Mouse (Mus musculus) cortical plate, adult 2 months (tissue): ENCODE measurements at regions not wholly inside any gene's neighbourhood (a gene's known extent, or its start where the extent isn't known, plus 50 kb on each side); places are given as distances from the start of the nearest gene placed in this dataset.
"Not testable (repeated sequence)": the region's sequence is repeated elsewhere in the genome, so short reads cannot be mapped to it uniquely, and the experiment has no call there.

Experiments
- H3K27ac ChIP-seq: fragments of 200-500 bp; 2 replicates; pipeline ENCODE4 v1.5.1; 2012; ENCODE audit warnings: low read length, control low read depth, inconsistent platforms; ENCODE audit not compliant: insufficient read depth
- H3K4me1 ChIP-seq: fragments of 200-500 bp; 2 replicates; pipeline ENCODE4 v1.6.1; 2011; ENCODE audit warnings: low read length; ENCODE audit not compliant: control insufficient read depth, insufficient read depth
- H3K4me3 ChIP-seq: fragments of 200-500 bp; 2 replicates; pipeline ENCODE4 v1.5.1; 2011; ENCODE audit warnings: mild to moderate bottlenecking, low read length, control low read depth; ENCODE audit not compliant: insufficient read depth
- CTCF ChIP-seq: fragments of 200-500 bp; IDR thresholded peaks from 2 replicates; pipeline ENCODE4 v1.5.1; 2011; ENCODE audit warnings: mild to moderate bottlenecking, control low read depth, low read length; ENCODE audit not compliant: insufficient read depth; ENCODE audit errors: extremely low read depth
- POLR2A ChIP-seq: fragments of 200-500 bp; IDR thresholded peaks from 2 replicates; pipeline ENCODE4 v1.6.1; 2011; ENCODE audit warnings: mild to moderate bottlenecking, low read length, control low read depth; ENCODE audit not compliant: insufficient read depth; ENCODE audit errors: extremely low read depth

- not testable (repeated sequence) for H3K4me1 ChIP-seq, H3K27ac ChIP-seq, H3K4me3 ChIP-seq
Observed at GRCm38 (mm10) chr17:10150403-10150689, 169.3 kb downstream of the Qk start.

DNA sequence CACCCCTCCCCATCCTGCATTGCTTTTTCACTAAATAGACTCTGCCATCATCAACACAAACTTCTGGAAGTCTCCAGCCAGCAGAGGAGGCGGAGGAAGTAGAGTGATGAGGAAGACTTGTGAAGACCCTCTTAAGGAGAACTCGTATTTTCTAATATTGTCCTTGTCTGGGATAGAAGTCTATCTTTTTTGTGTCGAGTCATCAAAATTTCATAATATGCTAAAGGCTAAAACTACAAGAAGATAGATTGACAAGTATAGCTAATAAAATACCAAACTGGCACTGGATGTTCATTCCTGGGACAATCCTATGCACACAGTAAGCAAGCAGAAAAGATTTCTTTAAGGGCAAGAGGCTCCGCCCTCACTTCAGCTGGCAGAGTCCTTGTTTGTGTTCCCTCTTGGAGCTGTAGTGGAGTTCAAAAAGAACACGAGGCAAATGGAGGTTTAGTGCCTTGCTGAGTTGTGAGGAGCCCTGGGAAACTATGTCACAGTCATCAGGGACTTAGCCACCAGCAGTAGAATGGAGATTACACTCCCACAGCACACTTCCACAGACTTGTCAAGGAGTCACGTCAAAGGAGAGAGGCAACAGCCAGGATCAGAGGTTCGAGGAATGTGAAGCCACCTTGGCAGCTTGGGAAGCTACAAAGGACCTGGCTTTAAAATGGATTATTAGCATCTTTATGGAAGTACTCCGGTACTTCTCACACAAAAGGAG lies 169.8 kb downstream of the Qk start:
- Histone ChIP-seq H3K4me3 (no peak overlapping the region), H3K4me1 (0 out of 2 replicates have a peak, but pooled peaks cover 1% of the 10 kb centered on the region), H3K27ac (no peak overlapping the region)
- no peak for TF ChIP-seq POLR2A
- no peak for TF ChIP-seq CTCF

- Histone ChIP-seq H3K4me3 (no peak overlapping the region), H3K4me1 (0 out of 2 replicates have a peak, but pooled peaks cover 1% of the 10 kb centered on the region), H3K27ac (no peak overlapping the region)
- no peak for TF ChIP-seq POLR2A
- no peak for TF ChIP-seq CTCF
Observed at GRCm38 (mm10) chr17:10147106-10147505, 172.5 kb downstream of the Qk start.

DNA sequence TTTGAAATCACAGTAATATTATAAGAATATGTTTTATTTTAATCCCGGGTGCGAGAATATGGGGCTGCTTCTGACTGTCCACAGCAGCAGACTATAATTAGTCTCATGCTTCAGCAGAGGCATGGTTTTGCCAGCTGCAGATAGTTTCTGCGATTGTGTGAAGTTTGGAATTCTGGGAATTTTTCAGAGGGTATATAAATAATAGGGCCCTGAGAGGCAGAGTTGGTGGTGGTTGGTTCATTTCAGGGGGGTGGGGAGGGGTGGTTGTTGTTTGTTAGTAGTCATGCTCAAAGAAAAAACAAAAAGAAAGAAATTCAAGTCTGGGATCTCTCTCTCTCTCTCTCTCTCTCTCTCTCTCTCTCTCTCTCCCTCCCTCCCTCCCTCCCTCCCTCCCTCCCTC lies 173.1 kb downstream of the Qk start:
- Histone ChIP-seq H3K4me1 (0 out of 2 replicates have a peak, but pooled peaks cover 1% of the 10 kb centered on the region), H3K27ac (no peak overlapping the region), H3K4me3 (no peak overlapping the region)
- TF ChIP-seq CTCF (no peak), POLR2A (no peak)

GRCm38 (mm10) chr17:10138847-10139246 lies 180.8 kb downstream of the Qk start:
- Histone ChIP-seq H3K27ac (no peak overlapping the region), H3K4me1 (peaks cover 2% of the 10 kb centered on the region), H3K4me3 (no peak overlapping the region)
- TF ChIP-seq CTCF (no peak), POLR2A (no peak)

- TF ChIP-seq POLR2A (no peak), CTCF (no peak)
- no peak overlapping the region for H3K4me3 ChIP-seq
- H3K27ac ChIP-seq: no peak overlapping the region
- peaks cover 2% of the 10 kb centered on the region for H3K4me1 ChIP-seq
Observed at GRCm38 (mm10) chr17:10138374-10138773, 181.3 kb downstream of the Qk start.

GRCm38 (mm10) chr17:10135111-10135510 lies 184.5 kb downstream of the Qk start:
- peaks cover 2% of the 10 kb centered on the region for H3K4me1 ChIP-seq
- no peak overlapping the region for H3K4me3 ChIP-seq
- H3K27ac ChIP-seq: no peak overlapping the region
- TF ChIP-seq CTCF (no peak), POLR2A (no peak)

DNA sequence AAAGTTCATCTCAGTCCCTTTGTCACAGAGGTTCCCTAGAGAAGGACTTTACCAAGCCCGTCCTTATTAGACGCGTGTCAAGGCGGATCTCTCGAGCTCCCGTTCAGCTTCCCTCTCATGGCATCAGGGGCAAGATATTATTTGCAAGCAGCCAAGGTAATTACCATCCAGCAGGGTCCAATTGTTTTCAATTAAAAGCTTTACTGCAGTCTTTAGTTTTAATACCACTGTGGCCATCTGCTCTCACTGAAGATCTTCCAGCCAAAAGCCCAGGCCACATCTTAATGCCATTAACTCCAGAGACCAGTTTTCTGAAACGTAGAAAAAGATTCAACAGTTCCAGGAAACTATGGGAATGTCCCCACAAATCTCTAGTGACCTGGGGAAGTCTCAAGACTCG lies 191.1 kb downstream of the Qk start:
- Histone ChIP-seq H3K4me3 (no peak overlapping the region), H3K27ac (no peak overlapping the region), H3K4me1 (no peaks in the 10 kb centered on the region)
- TF ChIP-seq POLR2A (no peak), CTCF (no peak)

DNA sequence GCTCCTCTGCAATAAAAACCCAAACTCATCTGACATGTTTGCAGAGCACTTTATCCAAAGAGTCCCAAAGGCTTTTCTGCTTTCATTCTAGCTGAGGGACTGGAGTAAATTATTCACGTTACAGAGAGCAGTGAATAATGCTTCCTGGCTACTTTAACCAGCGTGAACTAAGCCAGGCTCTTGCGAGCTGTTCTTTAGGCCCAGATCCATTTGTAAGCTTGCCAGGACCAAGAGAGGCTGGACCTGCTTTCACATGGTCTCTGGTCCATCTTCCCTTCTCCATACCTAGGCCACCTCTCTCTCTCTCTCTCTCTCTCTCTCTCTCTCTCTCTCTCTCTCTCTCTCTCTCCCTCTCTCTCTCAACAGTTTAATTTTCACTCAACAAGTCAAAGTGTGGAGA lies 197.2 kb downstream of the Qk start:
- TF ChIP-seq POLR2A (no peak), CTCF (no peak)
- H3K4me3 ChIP-seq: no peak overlapping the region
- no peak overlapping the region for H3K27ac ChIP-seq
- H3K4me1 ChIP-seq: no peaks in the 10 kb centered on the region

DNA sequence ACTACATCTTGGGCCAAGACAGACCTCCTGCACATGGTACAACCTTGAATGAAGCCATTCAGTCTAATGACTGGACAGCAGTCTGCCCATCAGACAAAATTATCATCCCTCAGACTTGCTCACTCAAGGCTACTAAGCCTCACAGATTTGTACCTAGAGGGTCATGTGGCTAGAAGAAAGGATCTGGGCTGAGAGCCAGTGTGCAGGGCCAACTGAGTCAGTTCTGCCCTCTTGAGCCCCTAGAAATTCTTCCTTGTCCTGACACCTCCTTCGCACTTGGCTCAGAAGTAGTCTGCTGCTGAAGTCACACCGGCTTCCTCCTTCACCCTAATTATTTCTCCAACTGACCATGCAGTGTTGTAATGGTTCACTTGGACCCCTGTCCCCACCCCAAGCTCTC lies 207.5 kb downstream of the Qk start:
- peaks cover 2% of the 10 kb centered on the region; the same call in 1 of the 2 replicates for H3K4me1 ChIP-seq
- H3K27ac ChIP-seq: no peak overlapping the region
- TF ChIP-seq CTCF (no peak), POLR2A (no peak)

More for the DNA sequence above, 207.5 kb downstream of the Qk start:
- H3K4me3 ChIP-seq: no peak overlapping the region
